Mouse (Mus musculus) cerebral cortex, adult 2 months (tissue): ENCODE data around the gene Vmn1r18.

ENCODE experiments used
- WGBS: fragments of 180-500 bp; shearing (Covaris S2); methylation state at CpG from one replicate; pipeline ENCODE4 v1.1.7; 2018; 5-methylcytosine and 5-hydroxymethylcytosine counted together

The Vmn1r18 gene

DNA sequence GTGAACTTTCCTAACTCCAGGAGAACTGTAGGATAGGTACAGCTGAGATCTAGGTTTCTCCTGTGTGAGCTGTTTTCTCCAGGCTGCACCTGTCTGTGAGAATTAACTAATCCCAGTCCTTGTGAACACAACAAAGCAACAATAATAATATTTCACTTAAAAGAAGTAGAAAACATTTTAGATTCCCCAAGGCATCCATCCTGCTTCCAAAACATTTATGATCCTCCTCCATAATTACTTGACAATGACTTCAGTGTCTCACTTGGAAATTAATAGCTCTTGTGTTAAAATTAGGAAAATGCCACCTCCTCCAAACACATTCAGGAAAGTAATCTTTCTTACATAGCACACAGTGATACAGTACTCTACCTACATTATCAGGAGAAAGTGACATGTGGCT lies at the start of gene Vmn1r18:
Gene Vmn1r18 (minus strand): TSS at position 101 of the 400 bp plus-strand sequence.

DNA sequence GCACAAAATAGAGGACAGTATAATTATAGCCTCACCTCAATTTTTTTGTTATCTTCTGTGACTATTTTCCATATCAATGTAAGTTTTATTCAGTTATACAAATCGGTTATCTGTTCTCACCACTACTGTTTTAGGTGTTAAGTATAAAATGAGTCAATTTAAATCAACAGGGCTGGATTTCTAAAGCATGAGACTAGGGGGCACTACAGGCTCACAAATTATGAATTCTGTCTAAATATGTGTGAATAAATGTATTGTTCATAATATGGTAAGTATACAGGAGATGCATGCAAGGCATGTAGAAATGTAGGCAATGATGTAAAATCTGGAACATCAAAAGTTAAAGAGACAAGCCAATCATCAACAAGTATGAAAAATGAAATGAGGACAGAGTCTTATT lies 35.6 kb upstream of the Vmn1r18 start:
- 55% methylated on average over 1 of the region's 1 CpGs for whole genome bisulfite sequencing

DNA sequence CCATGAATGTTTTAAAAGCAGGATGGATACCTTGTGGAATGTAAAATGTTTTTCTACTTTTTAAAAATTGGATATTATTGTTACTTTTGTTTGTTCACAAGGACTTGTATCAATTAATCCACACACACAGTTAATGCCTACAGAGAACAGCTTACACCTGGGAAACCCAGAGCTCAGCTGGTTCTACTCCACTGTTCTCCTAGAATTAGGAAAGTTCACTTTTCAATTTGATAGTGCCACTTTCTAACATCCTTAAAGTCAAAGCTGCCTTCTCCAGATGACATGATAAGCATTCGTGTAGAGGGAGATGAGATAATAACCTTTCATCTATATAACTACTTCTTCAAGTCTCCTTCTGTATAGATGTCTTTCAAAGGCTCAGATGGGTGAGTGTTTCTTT lies 33.0 kb upstream of the Vmn1r18 start, which contains the start of gene Vmn1r20:
Gene Vmn1r20 (plus strand): TSS at position 301 of the 400 bp plus-strand sequence.
- 65% methylated on average over 1 of the region's 1 CpGs for WGBS

DNA sequence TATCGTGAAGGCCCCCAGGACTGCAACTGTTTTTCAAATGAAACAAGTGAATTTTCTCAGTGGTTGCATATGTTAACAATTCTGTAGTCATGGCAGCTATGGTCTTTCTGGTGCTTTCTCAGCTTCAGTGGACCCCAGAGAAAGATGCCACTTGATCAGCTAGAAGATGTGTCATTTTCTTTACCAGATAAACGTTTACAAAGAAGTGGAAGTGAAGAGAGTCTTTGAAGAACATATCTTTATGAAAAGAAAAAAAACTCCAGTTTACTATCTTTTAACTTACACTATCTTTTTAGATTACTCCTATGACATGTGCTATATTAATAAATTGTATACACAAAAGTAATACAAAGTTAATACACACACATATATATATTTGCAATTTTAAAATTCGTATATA lies 7.9 kb upstream of the Vmn1r18 start, which contains the start of gene Vmn1r19:
Gene Vmn1r19 (plus strand): TSS at position 301 of the 400 bp plus-strand sequence.
- 70% methylated on average over 3 of the region's 3 CpGs for WGBS

DNA sequence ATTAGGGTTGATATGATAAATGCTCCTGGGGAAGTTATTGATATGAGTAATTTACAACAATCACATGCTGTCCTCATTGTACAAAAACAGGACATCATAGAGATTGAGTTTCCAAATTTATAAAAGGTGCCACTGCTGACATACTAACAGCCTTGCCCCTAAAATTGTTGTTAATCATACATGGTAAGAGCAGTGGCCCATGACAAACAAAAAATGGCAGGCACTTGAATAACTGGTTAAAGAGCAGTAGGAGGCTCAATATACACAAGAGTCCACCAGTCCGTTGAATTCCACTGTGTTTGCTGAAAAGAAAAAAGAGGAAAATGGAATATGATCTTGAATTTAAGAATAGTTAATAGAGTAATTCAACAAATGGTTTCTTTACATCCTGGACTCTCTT lies 28.1 kb downstream of the Vmn1r18 start:
- WGBS, result 95% methylated on average over 1 of the region's 1 CpGs

DNA sequence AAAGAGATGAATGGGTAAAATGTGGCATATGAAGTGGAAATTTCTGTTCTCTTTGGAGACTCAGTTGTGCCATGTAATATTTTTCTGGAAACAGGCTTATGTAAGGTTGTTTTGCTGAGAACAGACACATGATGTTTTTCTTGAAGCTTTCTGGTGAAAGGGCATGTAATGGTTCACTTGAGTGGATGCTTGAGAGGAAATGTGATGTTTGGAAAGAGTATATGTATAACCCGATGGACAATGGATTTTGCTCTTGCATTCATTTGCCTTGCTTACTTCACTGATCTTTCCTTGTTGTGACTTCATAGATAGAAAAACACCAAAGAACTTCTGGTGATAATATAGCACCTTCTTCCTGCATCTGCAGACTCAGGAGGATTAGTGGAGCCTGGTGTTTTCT lies 29.7 kb downstream of the Vmn1r18 start:
- 88% methylated on average over 1 of the region's 1 CpGs for WGBS

DNA sequence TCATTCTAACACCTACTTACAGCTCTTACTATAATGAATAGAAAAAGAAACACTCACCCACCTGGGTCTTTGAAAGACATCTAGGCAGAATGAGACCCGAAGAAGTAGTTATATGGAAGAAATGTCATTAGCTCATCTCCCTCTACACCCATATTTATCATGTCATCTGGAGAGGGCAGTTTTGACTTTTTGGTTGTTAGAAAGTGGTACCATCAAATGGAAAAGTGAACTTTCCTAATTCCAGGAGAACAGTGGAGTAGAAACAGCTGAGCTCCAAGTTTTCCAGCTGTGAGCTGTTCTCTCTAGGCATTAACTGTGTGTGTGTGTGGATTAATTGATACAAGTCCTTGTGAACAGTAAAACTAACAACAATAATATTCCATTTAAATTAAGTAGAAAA lies 32.0 kb downstream of the Vmn1r18 start, which contains the start of gene Vmn1r17:
Gene Vmn1r17 (minus strand): TSS at position 101 of the 400 bp plus-strand sequence.
- WGBS, result 90% methylated on average over 1 of the region's 1 CpGs

DNA sequence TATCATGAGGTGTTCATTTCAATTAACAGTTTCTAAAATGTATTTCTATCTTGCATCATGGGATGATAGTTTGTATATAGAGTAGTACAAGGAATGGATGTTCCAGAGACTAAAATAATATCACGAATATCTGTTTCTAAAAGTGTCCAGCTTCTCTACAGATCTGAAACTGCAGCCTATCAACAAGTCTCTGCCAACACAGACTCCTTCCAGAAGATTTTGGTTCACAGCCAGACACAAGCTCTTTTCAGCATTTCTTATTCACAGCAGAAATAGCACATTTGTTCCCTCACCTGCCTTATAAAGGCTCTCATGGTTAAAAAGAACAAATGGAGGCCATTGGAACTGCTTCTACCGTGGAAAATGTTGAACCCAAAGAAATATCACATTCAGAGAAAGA lies 38.7 kb downstream of the Vmn1r18 start:
- WGBS, result 21% methylated on average over 2 of the region's 2 CpGs

DNA sequence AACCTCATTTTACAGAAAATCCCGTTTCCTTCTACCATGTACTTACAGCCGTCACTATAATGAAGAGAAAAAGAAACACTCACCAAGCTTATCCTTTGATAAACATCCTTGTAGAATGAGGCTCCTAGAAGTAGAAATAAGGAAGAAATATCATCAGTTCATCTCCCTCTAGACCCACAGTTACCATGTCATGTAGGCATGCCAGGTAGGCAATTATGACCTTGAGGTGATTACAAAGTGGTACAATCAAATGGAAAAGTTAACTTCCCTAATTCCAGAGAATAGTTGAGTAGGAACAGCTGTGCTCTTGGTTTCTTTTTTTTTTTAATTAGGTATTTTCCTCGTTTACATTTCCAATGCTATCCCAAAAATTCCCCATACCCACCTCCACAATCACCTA lies 66.2 kb downstream of the Vmn1r18 start, which contains the start of gene Vmn1r16:
Gene Vmn1r16 (minus strand): TSS at position 101 of the 400 bp plus-strand sequence.
- WGBS, result 78% methylated on average over 3 of the region's 3 CpGs
